Mouse (Mus musculus) kidney, adult 2 months (tissue): Measurements from ENCODE around the gene Agmat.

Experiments used
- CTCF ChIP-seq: fragments of 200-500 bp; conservative IDR thresholded peaks from 2 replicates; pipeline ENCODE4 v1.5.1; 2011; ENCODE audit warnings: low read depth, mild to moderate bottlenecking, control low read depth, low read length, moderate library complexity, mixed read lengths; ENCODE audit not compliant: insufficient read depth, insufficient read length
- POLR2A ChIP-seq: fragments of 200-500 bp; IDR thresholded peaks from one replicate; pipeline ENCODE4 v1.6.1; 2011; ENCODE audit warnings: low read depth, low read length, control low read depth

DNA sequence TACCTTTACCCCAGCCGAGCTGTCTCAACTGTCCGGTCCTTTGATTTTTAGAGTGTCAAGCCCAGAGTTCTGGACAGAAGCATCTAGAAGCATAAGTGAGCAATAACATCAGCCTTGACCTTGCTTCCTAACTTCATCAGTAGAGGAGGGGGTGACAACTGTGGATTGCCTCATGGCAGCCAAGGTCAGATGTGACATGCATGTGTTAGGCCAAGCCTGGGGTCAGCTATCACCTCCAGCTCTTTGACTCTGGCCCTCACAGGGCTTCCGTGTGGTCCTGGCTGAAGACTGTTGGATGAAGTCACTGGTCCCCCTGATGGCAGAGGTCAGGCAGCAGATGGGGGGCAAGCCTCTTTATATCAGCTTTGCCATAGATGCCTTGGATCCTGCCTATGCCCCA lies 10.7 kb downstream of the Agmat start:
- no peak for TF ChIP-seq POLR2A
- no peak for TF ChIP-seq CTCF
